Mouse (Mus musculus) effector memory CD4-positive, alpha-beta T cell, adult 5 months (primary cell): ENCODE results near the gene Cp. TPM values are rescaled to one million over a fixed set of nuclear protein-coding genes. Genes with fewer than 3 reads are reported as not detected.

Experiments used
- polyA plus RNA-seq: library from polyadenylated mRNA; unstranded; fragments of 100-300 nt; shearing (Covaris generic); gene quantifications from one replicate; pipeline ENCODE4 v1.2.1, GENCODE M21; 2017

Gene Cp
- polyA plus RNA-seq = 0.86 TPM

GRCm38 (mm10) chr3:19956885-19957284 is at the start of gene Cp:
Gene Cp, plus strand, starts transcription at chr3:19957054.

DNA sequence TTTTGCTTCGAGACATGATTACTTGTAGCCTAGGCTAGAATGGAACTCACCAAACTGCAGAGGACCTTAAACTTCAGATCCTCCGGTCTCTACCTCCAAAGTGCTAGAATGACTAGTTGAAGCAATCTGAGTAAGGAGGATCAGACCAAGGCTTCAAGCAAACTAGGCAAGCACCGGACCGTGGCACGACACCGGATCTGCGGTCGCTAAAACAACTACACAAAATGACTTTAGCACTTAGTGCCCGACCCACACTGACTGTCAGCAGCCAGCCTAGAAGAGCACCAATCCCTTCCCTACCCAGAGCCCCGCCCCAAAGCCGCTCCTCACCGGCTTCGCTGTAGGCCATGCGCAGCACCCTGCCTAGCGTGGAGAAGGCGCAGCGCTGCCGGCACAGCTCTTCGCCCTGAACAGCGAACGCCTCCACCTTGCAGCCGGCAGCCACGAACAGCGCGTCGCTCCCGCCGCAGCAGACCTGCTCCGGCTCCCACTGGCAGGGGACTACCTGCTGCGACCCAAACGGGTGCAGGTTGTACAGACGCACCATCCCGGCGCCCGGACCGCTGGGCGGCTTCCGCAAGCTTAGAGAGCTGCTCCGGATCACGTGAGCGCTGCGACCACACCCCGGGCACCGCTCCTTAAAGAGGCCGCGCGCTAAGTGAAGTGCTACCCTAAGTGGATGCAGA is 78.0 kb downstream of the Cp start, which contains the start of gene Hps3:
TSS of gene Hps3 (minus strand) at position 597 of the 686 bp plus-strand sequence.

GRCm38 (mm10) chr3:20057306-20058196 is 100.7 kb downstream of the Cp start, which contains the start of gene Hltf:
Gene Hltf, plus strand, starts transcription at chr3:20057811.

Other genes with a start within 250 kb of the Cp start
- gene Hps3, start 78.3 kb downstream of the Cp start, polyA plus RNA-seq = 38.1 TPM
- 40.7 TPM for gene Hltf, start 100.8 kb downstream of the Cp start, polyA plus RNA-seq
- gene Gyg, start 198.3 kb downstream of the Cp start, polyA plus RNA-seq = 18.6 TPM